Mouse (Mus musculus): ENCODE measurements at regions not wholly inside any gene's neighbourhood (a gene's known extent, or its start where the extent isn't known, plus 50 kb on each side); places are given as distances from the start of the nearest gene placed in this dataset.

GRCm38 (mm10) chr13:97394756-97395454, 154.0 kb downstream of the Enc1 start:
- intact Hi-C loops (cut with DNase I) = loop anchor here (5.0 to 10.0 kb wide), 5 partner anchors 32 to 520 kb away; no protein-coding TSS in a partner anchor
- DNase-seq (ENCODE audit: low spot score in 2 of 2) = peak in 1 of 2 experiments; percentile 54

- intact Hi-C loops (cut with DNase I) = loop anchor here (5.0 to 10.0 kb wide), 5 partner anchors 33 to 521 kb away; no protein-coding TSS in a partner anchor
Observed at GRCm38 (mm10) chr13:97394071-97394470, 153.2 kb downstream of the Enc1 start.

DNA sequence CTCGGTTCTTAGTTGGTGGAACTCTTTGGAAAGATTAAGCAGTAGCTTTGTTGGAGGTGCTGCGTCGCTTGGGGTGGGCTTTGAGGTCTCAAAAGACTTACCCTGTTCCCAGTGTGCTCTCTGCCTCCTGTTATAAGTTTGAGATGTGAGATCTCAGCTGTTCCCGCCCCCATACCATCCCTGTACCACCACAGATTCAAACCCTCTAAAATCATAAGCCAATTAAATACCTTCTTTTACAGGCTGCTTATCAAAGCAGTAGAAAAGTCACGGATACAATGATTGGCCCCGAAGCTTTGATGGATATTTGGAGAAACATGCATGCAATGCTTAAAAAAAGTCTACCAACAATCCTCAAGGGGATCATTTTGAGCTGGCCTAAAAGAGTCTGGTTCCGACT, 152.6 kb downstream of the Enc1 start:
- peak in 1 of 2 experiments; percentile 57 for DNase-seq (ENCODE audit: low spot score in 2 of 2)
- intact Hi-C loops (cut with DNase I) = loop anchor here (5.0 to 10.0 kb wide), 5 partner anchors 34 to 521 kb away; no protein-coding TSS in a partner anchor

More at GRCm38 (mm10) chr13:97394071-97394470, 153.2 kb downstream of the Enc1 start:
- DNase-seq (ENCODE audit: low spot score in 2 of 2) = no peak

- intact Hi-C loops (cut with DNase I) = loop anchor here (5.0 to 10.0 kb wide), 5 partner anchors 37 to 524 kb away; no protein-coding TSS in a partner anchor
- DNase-seq (ENCODE audit: low spot score in 2 of 2) = peak; percentile 71 to 94
Observed at GRCm38 (mm10) chr13:97390449-97390930, 149.6 kb downstream of the Enc1 start.

DNA sequence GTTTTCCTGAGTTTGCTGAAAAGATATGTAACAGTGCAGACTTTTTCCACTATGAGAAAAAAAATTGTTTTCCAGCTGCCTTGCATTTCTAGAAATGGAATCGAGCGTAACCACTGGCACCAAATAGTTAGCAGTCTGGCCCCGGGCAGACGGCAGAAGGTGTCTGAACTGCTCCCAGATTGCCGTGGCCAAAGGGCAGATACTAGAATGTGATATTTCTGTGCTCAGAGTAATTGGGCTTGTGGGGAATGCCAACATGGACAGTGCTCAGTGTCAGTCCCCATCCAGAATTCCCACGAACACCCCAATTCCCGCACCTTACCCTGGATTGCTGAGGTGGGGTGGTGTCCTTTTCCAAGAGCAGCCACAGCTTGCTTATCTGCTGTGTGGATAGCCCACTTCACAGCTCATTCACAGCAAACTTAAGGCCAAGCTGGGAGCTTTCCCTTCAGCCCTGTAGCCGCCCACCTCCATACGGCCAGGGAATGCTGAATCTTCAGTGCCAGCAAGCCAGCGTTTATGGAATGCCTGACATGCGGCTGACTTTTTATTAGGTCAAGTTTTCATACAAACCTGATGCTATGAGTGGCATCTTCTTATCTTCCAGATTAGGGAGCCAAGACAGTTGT, 148.1 kb downstream of the Enc1 start:
- peak in 1 of 2 experiments; percentile 70 for DNase-seq (ENCODE audit: low spot score in 2 of 2)
- intact Hi-C loops (cut with DNase I) = loop anchor here (5.0 kb wide), 1 partner anchor 147 kb away; the partner anchor contains the start of gene Enc1

DNA sequence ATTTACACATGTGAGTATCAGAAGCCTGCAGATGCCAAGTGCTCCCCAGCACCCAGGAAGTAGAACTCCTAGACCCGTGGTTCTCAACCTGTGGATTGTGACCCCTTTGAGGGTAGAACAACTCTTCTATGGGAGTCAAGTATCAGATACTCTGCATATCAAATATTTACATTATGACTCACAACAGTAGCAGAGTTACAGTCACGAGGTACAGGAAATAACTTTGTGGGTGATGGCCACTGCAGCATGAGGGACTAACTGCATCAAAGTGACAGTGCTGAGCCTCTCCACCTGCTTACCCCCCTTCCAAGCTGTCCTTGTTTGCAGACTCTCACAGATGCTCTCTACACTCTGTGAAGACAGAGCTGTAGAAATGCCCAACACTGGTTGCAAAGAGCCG, 145.6 kb downstream of the Enc1 start:
- intact Hi-C loops (cut with DNase I) = loop anchor here (5.0 kb wide), 1 partner anchor 144 kb away; the partner anchor contains the start of gene Enc1
- no peak for DNase-seq (ENCODE audit: low spot score in 2 of 2)

GRCm38 (mm10) chr13:97385531-97385930, 144.6 kb downstream of the Enc1 start:
- no peak for DNase-seq (ENCODE audit: low spot score in 2 of 2)
- intact Hi-C loops (cut with DNase I) = loop anchor here (5.0 kb wide), 1 partner anchor 143 kb away; the partner anchor contains the start of gene Enc1

DNA sequence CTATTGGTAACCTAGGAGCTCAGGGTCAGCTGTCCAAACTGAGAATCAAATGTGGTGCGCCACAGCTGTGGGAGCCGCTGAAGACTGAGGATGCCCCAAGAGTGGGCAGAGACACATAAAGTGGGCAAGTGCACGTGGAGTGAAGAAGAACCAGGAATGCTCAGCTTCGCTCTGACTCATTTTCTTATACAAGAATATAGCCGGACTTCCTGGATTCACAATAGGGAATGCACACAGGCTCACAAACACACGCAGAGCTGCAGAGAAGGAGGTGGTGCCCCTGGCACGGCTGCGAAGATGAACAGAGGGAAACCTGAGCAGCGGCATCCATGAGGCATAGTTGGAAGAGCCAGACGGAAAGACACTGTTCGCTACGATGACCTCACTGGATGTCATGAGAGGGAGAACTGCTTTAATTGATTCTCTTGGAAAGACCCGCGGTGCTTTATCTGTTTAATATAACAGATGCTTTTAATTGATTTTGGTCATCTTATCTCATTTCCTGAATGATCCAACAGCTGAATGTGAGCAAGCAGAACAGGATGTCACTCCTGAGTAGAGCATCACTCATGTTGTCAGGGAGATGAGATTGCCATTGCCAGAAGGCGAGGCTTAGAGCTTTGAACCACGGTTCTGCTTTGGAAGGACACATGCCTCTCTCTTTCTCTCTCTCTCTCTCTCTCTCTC, 143.3 kb downstream of the Enc1 start:
- intact Hi-C loops (cut with DNase I) = no loop called here
- peak in 1 of 2 experiments; percentile 59 for DNase-seq (ENCODE audit: low spot score in 2 of 2)

- intact Hi-C loops (cut with DNase I) = no loop called here
- DNase-seq (ENCODE audit: low spot score in 2 of 2) = no peak
Observed at GRCm38 (mm10) chr13:97383351-97383750, 142.4 kb downstream of the Enc1 start.

DNA sequence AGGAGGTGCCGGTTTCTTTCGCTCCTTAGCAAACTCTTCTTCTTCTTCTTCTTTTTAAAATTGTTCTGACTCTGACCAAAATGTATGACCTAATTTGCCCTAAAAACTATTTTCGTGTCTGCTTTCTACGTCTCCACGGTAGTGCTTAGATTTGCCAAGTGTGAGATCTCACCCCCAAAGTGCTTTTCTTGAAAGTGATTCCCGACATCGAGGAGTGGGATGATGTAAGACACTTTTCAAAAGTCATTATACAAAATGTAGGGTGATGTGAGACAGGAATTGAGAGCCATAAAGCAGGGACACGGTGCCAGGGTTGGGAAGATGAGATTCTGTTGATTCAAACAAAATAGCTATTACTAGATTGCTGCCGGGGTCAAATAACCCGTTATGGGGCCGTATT, 139.5 kb downstream of the Enc1 start:
- peak in 1 of 2 experiments; percentile 63 for DNase-seq (ENCODE audit: low spot score in 2 of 2)
- intact Hi-C loops (cut with DNase I) = no loop called here

GRCm38 (mm10) chr13:97376232-97376523, 135.3 kb downstream of the Enc1 start:
- no peak for DNase-seq (ENCODE audit: low spot score in 2 of 2)
- intact Hi-C loops (cut with DNase I) = loop anchor here (5.0 kb wide), 1 partner anchor 104 kb away; no protein-coding TSS in a partner anchor

GRCm38 (mm10) chr13:97375501-97376231, 134.8 kb downstream of the Enc1 start:
- DNase-seq (ENCODE audit: low spot score in 2 of 2) = no peak
- intact Hi-C loops (cut with DNase I) = loop anchor here (5.0 kb wide), 1 partner anchor 103 kb away; no protein-coding TSS in a partner anchor

DNA sequence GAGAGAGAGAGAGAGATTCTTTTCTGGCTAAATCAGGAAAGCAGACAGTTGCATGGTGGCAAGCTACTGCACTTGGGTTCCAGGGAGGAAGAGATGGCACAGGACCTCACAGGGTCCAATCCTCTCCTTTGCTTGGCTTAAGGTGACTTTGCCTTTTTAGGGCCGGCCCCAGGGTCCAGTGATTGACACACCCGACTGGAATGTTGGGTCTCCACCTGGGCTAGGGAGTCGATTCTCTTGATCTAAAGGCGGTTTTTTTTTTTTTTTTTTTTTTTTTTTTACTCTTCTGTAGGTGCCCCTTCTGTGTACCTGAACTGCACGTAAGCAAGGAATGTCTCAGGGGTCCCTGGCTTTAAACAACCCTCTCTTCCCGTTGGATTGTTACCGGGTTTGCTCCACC, 131.4 kb downstream of the Enc1 start:
- intact Hi-C loops (cut with DNase I) = no loop called here
- DNase-seq (ENCODE audit: low spot score in 2 of 2) = no peak

DNA sequence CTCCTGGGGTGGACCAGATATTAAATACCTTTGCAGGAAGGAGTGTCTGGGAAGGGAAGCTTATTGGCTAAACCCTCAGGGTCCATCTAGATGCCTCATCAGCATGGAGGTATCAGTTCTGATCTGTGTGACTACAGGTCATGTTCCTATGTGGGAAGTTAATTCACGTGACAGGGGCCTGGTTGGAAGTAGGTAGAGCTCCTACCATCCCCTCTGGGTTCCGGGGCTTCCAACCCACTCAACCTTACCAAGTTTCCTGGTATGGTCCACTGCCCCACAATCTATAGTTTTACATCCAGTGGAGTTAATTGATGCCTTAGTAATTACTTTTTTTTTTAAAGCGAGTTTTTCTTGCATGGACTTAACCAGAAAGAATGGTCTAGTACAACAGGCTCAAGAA, 130.3 kb downstream of the Enc1 start:
- DNase-seq (ENCODE audit: low spot score in 2 of 2) = no peak
- intact Hi-C loops (cut with DNase I) = no loop called here

GRCm38 (mm10) chr13:97366723-97367122, 125.8 kb downstream of the Enc1 start:
- intact Hi-C loops (cut with DNase I) = no loop called here
- no peak for DNase-seq (ENCODE audit: low spot score in 2 of 2)

DNA sequence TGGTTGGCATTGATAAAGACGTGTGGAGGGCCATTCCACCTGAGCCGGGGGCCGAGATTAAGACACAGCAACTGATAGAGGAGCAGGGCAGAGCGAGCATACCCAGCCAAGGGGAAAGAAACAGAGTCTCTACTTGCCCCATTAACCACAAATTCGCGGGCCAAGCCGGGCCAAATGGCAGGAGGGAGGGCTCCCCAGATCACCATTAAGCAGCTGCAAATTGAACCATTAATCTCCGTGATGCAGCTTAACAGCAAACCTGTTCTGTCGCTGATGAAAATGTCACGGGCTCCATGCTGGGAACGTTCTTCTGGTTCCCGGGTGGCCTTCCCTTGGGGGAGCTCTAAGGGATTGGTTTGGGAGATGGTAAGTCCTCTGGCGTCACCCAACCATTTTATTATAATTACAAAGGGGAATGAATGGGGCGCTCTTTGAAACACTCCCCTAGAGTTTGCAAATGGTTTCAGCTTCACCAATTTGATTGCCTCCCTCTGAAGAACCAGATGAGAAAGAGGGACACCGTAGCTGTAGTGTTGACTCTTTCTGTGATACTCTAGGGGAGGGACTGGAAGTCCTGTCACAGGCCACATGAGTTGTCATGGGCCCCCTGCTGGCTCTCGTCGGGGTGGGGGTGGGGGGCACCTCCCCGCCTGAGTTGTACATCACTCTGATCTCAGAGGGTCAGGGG, 124.8 kb downstream of the Enc1 start:
- intact Hi-C loops (cut with DNase I) = no loop called here
- no peak for DNase-seq (ENCODE audit: low spot score in 2 of 2)

DNA sequence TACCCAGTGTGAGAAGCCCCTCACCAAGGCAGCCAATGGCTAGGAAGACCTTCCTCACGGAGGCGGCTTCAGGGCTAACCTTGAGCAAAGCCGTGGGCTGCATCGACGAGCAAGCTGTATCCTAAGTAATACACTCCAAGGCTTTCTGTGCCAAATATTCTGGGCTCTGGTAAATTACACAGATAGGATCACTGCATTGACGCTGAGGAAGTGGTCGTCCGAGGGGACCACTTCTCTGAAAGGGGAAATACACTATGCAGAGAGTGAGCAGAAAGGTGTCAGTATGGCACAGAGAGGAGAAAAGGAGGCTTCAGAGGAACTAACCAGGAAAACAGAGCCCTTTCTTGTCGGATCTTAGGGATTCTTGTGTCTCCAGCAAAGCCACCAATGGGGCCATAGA, 124.1 kb downstream of the Enc1 start:
- no peak for DNase-seq (ENCODE audit: low spot score in 2 of 2)
- intact Hi-C loops (cut with DNase I) = no loop called here

DNA sequence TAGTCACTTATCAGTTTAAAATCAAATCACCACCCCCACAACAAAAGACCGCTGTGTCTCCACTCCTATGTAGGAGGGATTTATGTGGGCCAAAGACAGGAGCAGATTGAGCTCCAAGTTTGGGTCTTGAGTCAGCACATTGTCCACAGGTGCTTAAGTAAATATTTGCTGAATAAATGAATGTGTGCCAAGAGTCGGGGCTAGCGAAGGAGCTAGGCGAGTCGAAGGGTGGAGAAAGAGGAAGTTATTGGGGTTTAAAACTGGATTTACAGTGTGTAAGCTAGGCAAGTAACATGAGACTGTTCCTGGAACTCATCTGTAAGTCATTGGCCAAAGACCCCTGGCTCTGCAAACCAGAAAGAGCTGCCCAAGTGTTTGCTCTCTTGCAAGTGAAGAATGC, 122.9 kb downstream of the Enc1 start:
- no peak for DNase-seq (ENCODE audit: low spot score in 2 of 2)

GRCm38 (mm10) chr13:97363214-97363613, 122.3 kb downstream of the Enc1 start:
- intact Hi-C loops (cut with DNase I) = no loop called here

More for the DNA sequence above, 122.9 kb downstream of the Enc1 start:
- intact Hi-C loops (cut with DNase I) = no loop called here

More at GRCm38 (mm10) chr13:97363214-97363613, 122.3 kb downstream of the Enc1 start:
- no peak for DNase-seq (ENCODE audit: low spot score in 2 of 2)

All from left cerebral cortex, postnatal 25 days (tissue).